Mouse (Mus musculus) myocyte (in vitro differentiated cells): ENCODE results near the gene Cbx4.

Experiments used
- MYOD1 ChIP-seq, 3 experiments: IDR thresholded peaks; one replicate each; pipeline ENCODE4 v1.6.1; 2011; ENCODE audit warnings: control low read depth in 2 of 3, low read depth in 2 of 3, mild to moderate bottlenecking in 2 of 3, moderate library complexity in 1 of 3; ENCODE audit not compliant: insufficient read length in 2 of 3, control insufficient read depth in 1 of 3
- MYOG ChIP-seq, 3 experiments: IDR thresholded peaks; one replicate each; pipeline ENCODE4 v1.6.1; 2011; ENCODE audit warnings: control low read depth in 2 of 3, low read depth in 2 of 3, mild to moderate bottlenecking in 2 of 3; ENCODE audit not compliant: insufficient read length in 2 of 3, control insufficient read depth in 1 of 3, insufficient read depth in 1 of 3
- POLR2A ChIP-seq: IDR thresholded peaks from one replicate; pipeline ENCODE4 v1.6.1; 2011; ENCODE audit warnings: low read depth, mild to moderate bottlenecking, control low read depth, moderate library complexity; ENCODE audit not compliant: insufficient read length
- TCF12 ChIP-seq: IDR thresholded peaks from one replicate; pipeline ENCODE4 v1.6.1; 2011; ENCODE audit warnings: mild to moderate bottlenecking, control low read depth; ENCODE audit not compliant: poor library complexity, insufficient read depth, severe bottlenecking
- TCF3 ChIP-seq: IDR thresholded peaks from one replicate; pipeline ENCODE4 v1.6.1; 2011; ENCODE audit warnings: low read depth, control low read depth; ENCODE audit not compliant: insufficient read length

DNA sequence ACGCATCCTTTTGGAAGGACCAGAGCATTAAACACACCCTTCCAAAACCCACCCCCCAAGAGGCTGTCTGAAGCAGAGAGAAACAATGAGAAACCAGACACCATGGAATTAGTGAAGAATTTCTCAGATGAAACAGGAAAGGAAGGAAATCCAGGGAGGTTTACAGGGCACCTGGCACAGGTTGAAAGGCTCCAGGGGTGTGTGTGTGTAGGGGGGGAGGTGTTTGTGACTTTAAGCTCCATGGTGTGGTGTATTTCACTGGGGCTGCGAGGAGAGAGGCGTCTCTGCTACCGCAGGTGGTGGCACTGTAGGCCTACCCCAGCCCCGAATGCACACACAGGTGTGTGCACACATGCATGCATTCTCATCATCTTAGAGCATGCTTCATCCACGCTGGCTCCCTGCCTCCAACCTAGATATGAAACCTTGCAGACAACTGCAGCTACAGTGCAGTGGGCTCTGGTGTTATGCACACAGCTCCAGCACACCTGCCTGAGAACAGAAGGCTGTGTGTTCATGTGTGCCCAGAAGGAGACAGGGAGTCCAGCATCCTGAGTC, 12.1 kb downstream of the Cbx4 start:
- no peak for TF ChIP-seq MYOG (IDR thresholded peaks at IDR 0.05; ENCODE audit: control insufficient read depth in 1 of 3, insufficient read depth in 1 of 3, insufficient read length in 2 of 3, low read depth in 2 of 3)
- TF ChIP-seq POLR2A = no peak
- no peak for TF ChIP-seq TCF12
- no peak for TF ChIP-seq MYOD1 (IDR thresholded peaks at IDR 0.05; ENCODE audit: control insufficient read depth in 1 of 3, insufficient read length in 2 of 3, low read depth in 2 of 3)
- no peak for TF ChIP-seq TCF3
